Mouse (Mus musculus) megakaryocyte progenitor cell, adult 5-6 weeks (primary cell): ENCODE measurements around the gene Serpina3j. TPM values are rescaled to one million over a fixed set of nuclear protein-coding genes. Genes with fewer than 3 reads are reported as not detected.
"Not testable (repeated sequence)": the region's sequence is repeated elsewhere in the genome, so short reads cannot be mapped to it uniquely, and the experiment has no call there.

Experiments
- ATAC-seq: replicated peaks from 2 replicates; pipeline ENCODE4 v1.8.0; 2016; ENCODE audit warnings: mild to moderate bottlenecking, moderate TSS enrichment, inconsistent platforms; ENCODE audit not compliant: poor library complexity
- total RNA-seq, 2 experiments: library from RNA; stranded (forward) in 1 of 2; stranded (reverse) in 1 of 2; fragments of 157-497, 149-512 nt in 1 of 2; fragments of 200-1000 nt in 1 of 2; gene quantifications; 2 replicates each; pipeline versions ENCODE4 v1.2.3 to v1.2.4; 2015 to 2017

The Serpina3j gene
- total RNA-seq (2015): not detected in 2 replicates
- not detected in 2 replicates for total RNA-seq (2017)

- no peak for ATAC-seq
Measured at GRCm38 (mm10) chr12:104314253-104314652, at the start of gene Serpina3j. Serpina3j (plus strand) TSS chr12:104314553.

GRCm38 (mm10) chr12:104266374-104266773 lies 48.0 kb upstream of the Serpina3j start:
- ATAC-seq: peak; percentile 73

- ATAC-seq: no peak
Measured at GRCm38 (mm10) chr12:104278216-104279055, 35.9 kb upstream of the Serpina3j start.

GRCm38 (mm10) chr12:104279056-104279435 lies 35.3 kb upstream of the Serpina3j start:
- no peak for ATAC-seq

GRCm38 (mm10) chr12:104283380-104283779 lies 31.0 kb upstream of the Serpina3j start:
- no peak for ATAC-seq

- ATAC-seq: 0 out of 2 replicates have a peak, but pooled peaks have one; percentile 17
Measured at GRCm38 (mm10) chr12:104288336-104288735, 26.0 kb upstream of the Serpina3j start.

GRCm38 (mm10) chr12:104289872-104290271 lies 24.5 kb upstream of the Serpina3j start:
- peak; percentile 76 for ATAC-seq

GRCm38 (mm10) chr12:104293963-104294362 lies 20.4 kb upstream of the Serpina3j start:
- ATAC-seq: no peak

DNA sequence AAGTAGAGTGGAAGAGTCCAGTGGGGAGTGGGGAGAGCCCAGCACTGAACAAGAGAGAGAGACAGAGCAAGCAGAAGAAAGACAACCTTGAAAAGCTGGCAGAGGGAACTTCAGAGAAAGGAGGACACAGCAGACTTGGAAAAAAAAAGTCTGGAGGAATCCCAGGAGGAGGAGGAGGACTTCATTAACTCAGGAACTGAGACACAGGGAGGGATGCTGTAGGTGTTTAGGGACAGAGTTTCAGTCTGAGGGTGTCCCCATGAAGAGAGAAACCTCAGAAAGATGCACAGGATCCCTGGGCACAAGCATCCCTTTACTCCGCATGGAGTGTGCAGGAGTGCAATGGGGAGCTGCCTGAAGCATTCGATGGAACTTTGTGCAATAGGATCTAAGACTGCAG lies 16.3 kb upstream of the Serpina3j start:
- ATAC-seq: no peak

DNA sequence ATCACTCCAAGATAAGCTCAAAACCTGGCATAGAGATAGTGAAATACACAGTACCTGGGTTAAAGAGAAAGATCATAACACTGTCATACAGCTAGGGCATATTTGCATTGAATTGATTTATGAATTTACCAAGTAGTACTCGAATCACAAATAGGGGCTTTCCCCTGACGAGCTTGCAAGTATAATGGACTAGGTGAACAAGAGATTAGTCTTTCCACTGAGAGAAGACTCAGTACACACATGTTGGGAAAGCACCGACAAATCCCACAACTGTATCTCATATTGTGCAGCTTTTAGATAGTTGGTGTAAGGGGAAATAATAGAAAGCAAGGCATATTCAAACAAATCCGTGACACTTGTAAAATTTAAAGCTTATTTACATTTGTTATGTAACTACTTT lies 8.4 kb upstream of the Serpina3j start:
- ATAC-seq: no peak

GRCm38 (mm10) chr12:104322454-104322853 lies 8.1 kb downstream of the Serpina3j start:
- no peak for ATAC-seq

- ATAC-seq: no peak
Measured at GRCm38 (mm10) chr12:104331701-104332100, 17.3 kb downstream of the Serpina3j start.

GRCm38 (mm10) chr12:104336873-104337272 lies 22.5 kb downstream of the Serpina3j start:
- ATAC-seq: not testable (repeated sequence)

GRCm38 (mm10) chr12:104338226-104338625 lies 23.9 kb downstream of the Serpina3j start, which contains the start of the genes Serpina3k and Serpina3m:
Serpina3k (plus strand) TSS chr12:104338486.
Serpina3m (plus strand) TSS chr12:104338486.
- not testable (repeated sequence) for ATAC-seq

DNA sequence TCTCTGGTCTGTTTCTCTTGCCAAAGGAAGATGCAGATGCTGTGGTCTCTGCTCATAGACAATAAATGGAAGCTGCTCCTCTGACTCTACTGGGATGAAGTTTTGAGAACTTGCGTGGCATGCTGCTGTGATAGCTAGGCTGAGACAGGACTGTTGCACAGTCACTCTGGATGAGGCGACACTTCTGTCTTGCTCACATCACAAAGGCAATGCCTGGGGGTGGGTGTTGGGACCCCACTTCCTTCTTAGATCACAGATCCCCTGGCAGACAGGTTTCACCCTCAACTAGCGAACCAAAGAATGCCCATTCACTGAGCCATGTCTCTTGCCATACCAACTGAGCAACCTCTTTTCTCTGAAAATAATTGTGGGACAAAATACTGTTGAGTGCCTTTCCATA lies 24.4 kb downstream of the Serpina3j start:
- no peak for ATAC-seq

- peak; percentile 88 for ATAC-seq
Measured at GRCm38 (mm10) chr12:104342489-104342888, 28.1 kb downstream of the Serpina3j start.

GRCm38 (mm10) chr12:104345181-104345580 lies 30.8 kb downstream of the Serpina3j start:
- no peak for ATAC-seq

DNA sequence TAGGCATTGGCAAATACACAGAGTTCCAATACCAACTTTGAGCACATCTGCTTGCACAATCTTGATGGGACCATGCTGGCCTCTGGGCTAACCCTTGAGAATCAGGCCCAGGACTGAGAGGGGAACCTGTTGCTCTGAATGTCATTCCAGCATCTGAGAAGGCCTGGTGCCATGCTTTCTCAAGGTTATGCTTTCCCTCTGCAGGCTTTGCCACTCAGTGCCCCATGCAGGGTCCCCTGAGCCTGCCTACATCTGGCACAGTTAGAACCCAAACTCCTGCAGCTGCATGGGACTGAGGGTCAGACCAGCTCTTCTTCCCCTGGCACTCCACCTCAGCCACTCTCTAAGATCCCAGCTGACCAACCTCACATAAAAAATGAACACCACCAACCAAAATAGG lies 31.4 kb downstream of the Serpina3j start:
- no peak for ATAC-seq

GRCm38 (mm10) chr12:104347091-104347490 lies 32.7 kb downstream of the Serpina3j start:
- no peak for ATAC-seq

DNA sequence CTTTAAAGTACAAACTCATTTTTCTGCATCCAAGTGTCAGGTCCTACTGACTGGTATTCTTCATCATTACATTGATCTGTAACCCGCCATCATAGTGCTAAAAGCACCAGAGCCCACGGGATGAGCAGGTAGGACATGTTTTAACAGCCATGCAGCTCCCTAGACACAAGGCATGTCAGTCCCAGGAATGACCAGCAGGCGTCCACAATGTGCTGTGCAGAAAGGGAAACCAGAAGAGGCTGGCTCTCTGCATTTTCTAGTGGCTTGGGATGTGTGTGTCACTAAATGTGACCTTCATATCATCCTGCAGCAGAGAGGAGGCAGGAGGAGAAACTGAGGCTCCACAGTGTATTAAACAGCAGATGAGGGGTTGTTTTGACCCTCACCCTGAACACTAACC lies 37.5 kb downstream of the Serpina3j start:
- peak; percentile 84 for ATAC-seq

DNA sequence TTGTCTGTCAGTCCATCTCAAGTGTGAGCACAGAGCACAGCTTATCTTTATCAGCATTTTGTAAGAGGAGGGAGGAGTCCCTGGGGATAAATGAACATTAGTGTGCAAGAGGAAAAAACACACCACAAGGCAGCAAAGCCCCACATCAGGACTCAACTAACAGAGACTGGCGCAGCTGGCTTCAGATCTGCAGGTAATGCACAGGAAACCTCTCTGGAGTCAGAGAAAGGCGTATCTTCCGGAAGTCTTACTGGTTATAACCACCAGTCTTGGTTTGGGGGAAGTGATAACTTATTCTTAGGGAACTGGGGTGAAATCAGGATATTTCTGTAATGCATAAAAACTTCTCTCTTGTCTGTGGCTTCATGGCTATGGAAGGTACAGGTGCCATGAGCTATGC lies 41.7 kb downstream of the Serpina3j start:
- peak; percentile 73 for ATAC-seq

DNA sequence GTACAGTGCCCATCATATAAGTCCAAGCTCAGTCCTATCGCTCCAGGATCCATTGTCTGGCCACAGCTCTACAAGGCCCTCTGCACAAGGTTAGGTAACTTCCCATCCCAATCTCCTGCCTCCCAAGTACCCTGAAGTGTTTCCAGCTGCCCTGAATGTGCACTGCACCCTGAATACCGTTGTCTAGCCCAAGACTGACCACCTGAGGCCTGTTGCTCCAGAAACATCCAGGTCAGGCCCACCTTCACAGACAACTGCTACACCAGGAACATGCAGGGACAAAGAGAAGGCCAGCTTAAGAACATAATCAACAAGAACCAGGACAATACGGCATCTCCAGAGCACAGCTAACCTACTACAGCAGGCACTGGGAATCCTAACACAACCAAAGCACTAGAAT lies 55.6 kb downstream of the Serpina3j start:
- ATAC-seq: no peak
